Mouse (Mus musculus): ENCODE results near the gene Nradd. TPM values are rescaled to one million over a fixed set of nuclear protein-coding genes. Genes with fewer than 3 reads are reported as not detected.

Gene Nradd
- total RNA-seq, 2 experiments from 2014 or later: 0.84 to 0.97 TPM

GRCm38 (mm10) chr9:110652963-110653654, 28.9 kb upstream of the Nradd start:
- DNase-seq (ENCODE audit: low spot score): no peak

- DNase-seq (ENCODE audit: low spot score): no peak
These were observed 27.9 kb upstream of the Nradd start for GRCm38 (mm10) chr9:110651931-110652722.

- no peak for DNase-seq (ENCODE audit: low spot score)
These were observed 25.5 kb upstream of the Nradd start for GRCm38 (mm10) chr9:110649775-110650174.

GRCm38 (mm10) chr9:110645219-110645618, 21.0 kb upstream of the Nradd start:
- DNase-seq (ENCODE audit: low spot score): no peak

- no peak for DNase-seq (ENCODE audit: low spot score)
These were observed 20.0 kb upstream of the Nradd start for GRCm38 (mm10) chr9:110644295-110644694.

- DNase-seq (ENCODE audit: low spot score): no peak
These were observed 19.5 kb upstream of the Nradd start for GRCm38 (mm10) chr9:110643787-110644186.

GRCm38 (mm10) chr9:110642812-110643524, 18.7 kb upstream of the Nradd start:
- no peak for DNase-seq (ENCODE audit: low spot score)

- DNase-seq (ENCODE audit: low spot score): no peak
These were observed 16.8 kb upstream of the Nradd start for GRCm38 (mm10) chr9:110641006-110641405.

GRCm38 (mm10) chr9:110638611-110639021, 14.4 kb upstream of the Nradd start:
- DNase-seq (ENCODE audit: low spot score): no peak

GRCm38 (mm10) chr9:110635225-110635624, 11.0 kb upstream of the Nradd start:
- DNase-seq (ENCODE audit: low spot score): peak; percentile 86

- DNase-seq (ENCODE audit: low spot score): no peak
These were observed 9.6 kb upstream of the Nradd start for GRCm38 (mm10) chr9:110633882-110634281.

GRCm38 (mm10) chr9:110632671-110633070, 8.4 kb upstream of the Nradd start:
- no peak for DNase-seq (ENCODE audit: low spot score)

GRCm38 (mm10) chr9:110631651-110632275, 7.5 kb upstream of the Nradd start:
- DNase-seq (ENCODE audit: low spot score): no peak

- DNase-seq (ENCODE audit: low spot score): peak; percentile 47
These were observed 6.9 kb upstream of the Nradd start for GRCm38 (mm10) chr9:110631191-110631590.

- DNase-seq (ENCODE audit: low spot score): no peak
These were observed 5.9 kb upstream of the Nradd start for GRCm38 (mm10) chr9:110630171-110630570.

GRCm38 (mm10) chr9:110625350-110625908, 1.2 kb upstream of the Nradd start:
- no peak for DNase-seq (ENCODE audit: low spot score)

GRCm38 (mm10) chr9:110623416-110624195, 646 bp downstream of the Nradd start:
- DNase-seq (ENCODE audit: low spot score): no peak

GRCm38 (mm10) chr9:110622621-110623219, 1.5 kb downstream of the Nradd start:
- DNase-seq (ENCODE audit: low spot score): no peak

- DNase-seq (ENCODE audit: low spot score): no peak
These were observed 3.6 kb downstream of the Nradd start for GRCm38 (mm10) chr9:110620685-110621084.

- no peak for DNase-seq (ENCODE audit: low spot score)
These were observed 4.1 kb downstream of the Nradd start for GRCm38 (mm10) chr9:110620180-110620579.

Data from gastrocnemius, adult 18-20 months (tissue).